In genomic region chr2:166933943-166934342, GRCm38 (mm10) we compare ENCODE assay signal across 26 mouse cellular contexts.
"Had no signal": no experiment of that assay in that cellular context is flagged by ENCODE, and none has a peak within 500 bp of the region (broad histone marks: within the 10 kb centered on the region; RNA-seq: fewer than 3 reads in every experiment).

No protein-coding gene starts in this region.

- H3K4me3 ChIP-seq: heart, adult 2 months; heart, embryonic 13.5 days; heart, embryonic 15.5 days; hindbrain, embryonic 10.5 days; hindbrain, embryonic 12.5 days; intestine, embryonic 15.5 days; layer of hippocampus, adult 2 months; left cerebral cortex, adult 2 months; limb, embryonic 10.5 days; limb, embryonic 12.5 days; liver, embryonic 13.5 days; liver, embryonic 15.5 days had no signal

- H3K4me1 ChIP-seq: heart, embryonic 15.5 days; hindbrain, embryonic 10.5 days; hindbrain, embryonic 12.5 days; intestine, embryonic 15.5 days; limb, embryonic 10.5 days; limb, embryonic 12.5 days; liver, embryonic 13.5 days; liver, embryonic 15.5 days had no signal

- H3K27ac ChIP-seq: heart, adult 2 months; heart, embryonic 13.5 days; heart, embryonic 15.5 days; hindbrain, embryonic 10.5 days; hindbrain, embryonic 12.5 days; hindbrain, embryonic 14.5 days; intestine, embryonic 15.5 days; layer of hippocampus, adult 2 months; left cerebral cortex, adult 2 months; limb, embryonic 10.5 days; limb, embryonic 12.5 days; liver, embryonic 13.5 days; liver, embryonic 15.5 days had no signal

- H3K9me3 ChIP-seq: heart, embryonic 13.5 days; heart, embryonic 15.5 days; hindbrain, embryonic 10.5 days; hindbrain, embryonic 12.5 days; intestine, embryonic 15.5 days; limb, embryonic 10.5 days; limb, embryonic 12.5 days; liver, embryonic 13.5 days; liver, embryonic 15.5 days had no signal

- ATAC-seq: hindbrain, embryonic 16.5 days; inflammation-experienced regulatory T-cells, adult 6 months; intestine, embryonic 15.5 days; intestine, postnatal 0 days had no signal

- H3K4me2 ChIP-seq: heart, embryonic 11.5 days; heart, embryonic 13.5 days; heart, embryonic 15.5 days; hindbrain, embryonic 12.5 days; hindbrain, embryonic 14.5 days; intestine, embryonic 15.5 days; limb, embryonic 12.5 days; liver, embryonic 11.5 days; liver, embryonic 13.5 days; liver, embryonic 15.5 days had no signal

- H3K9ac ChIP-seq: heart, embryonic 13.5 days; heart, embryonic 15.5 days; hindbrain, embryonic 12.5 days; hindbrain, embryonic 14.5 days; intestine, embryonic 15.5 days; limb, embryonic 12.5 days; liver, embryonic 13.5 days; liver, embryonic 15.5 days had no signal

- DNase-seq: gastrocnemius, postnatal 25 days; heart, adult 2 months; heart, postnatal 4 days; kidney, adult 18-20 months; kidney, adult 8-10 months; kidney, postnatal 10 days; kidney, postnatal 25 days; kidney, postnatal 4 days; liver; liver, embryonic 13.5 days had no signal

- H3K27me3 ChIP-seq: heart, embryonic 13.5 days; heart, embryonic 15.5 days; hindbrain, embryonic 12.5 days; intestine, embryonic 15.5 days; limb, embryonic 12.5 days; liver, embryonic 13.5 days; liver, embryonic 15.5 days had no signal
